Mouse (Mus musculus) mesoderm, embryonic 11.5 days (tissue): ENCODE measurements around the gene Cdh24.

Source experiments
- DNase-seq: peaks from one replicate; pipeline ENCODE4 v3.0.0-alpha.2; 2012; ENCODE audit warnings: low read depth, low spot score

The Cdh24 gene

GRCm38 (mm10) chr14:54607226-54607625 lies 33.9 kb downstream of the Cdh24 start:
- no peak for DNase-seq

DNA sequence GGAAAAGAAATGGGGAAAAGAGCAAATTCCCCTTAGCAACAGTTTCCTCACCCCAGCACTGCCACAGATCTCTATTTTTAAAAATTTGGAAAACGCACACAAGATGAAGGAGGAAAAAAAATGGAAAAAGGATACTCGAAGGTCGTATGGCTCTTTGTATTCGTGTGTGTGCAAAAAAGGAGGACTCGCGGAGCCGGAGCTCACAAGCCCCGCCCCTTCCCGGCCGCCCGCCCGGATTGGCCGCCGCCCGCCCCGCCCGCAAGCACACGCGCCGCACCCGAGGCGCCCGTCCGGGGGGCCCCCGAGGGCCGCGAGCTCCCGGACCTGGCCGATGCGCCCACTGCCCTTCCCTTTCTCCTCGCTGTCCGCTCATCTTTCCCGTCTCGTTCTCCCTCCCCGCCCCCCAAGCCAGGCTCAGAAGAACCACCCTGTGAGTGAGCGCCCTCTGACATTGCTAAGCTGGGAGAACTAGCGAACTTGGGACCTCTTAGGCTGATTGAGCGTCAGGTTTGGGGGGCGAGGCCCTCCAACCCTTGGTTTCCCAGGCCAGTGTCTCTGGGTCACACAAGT lies 35.3 kb downstream of the Cdh24 start, which contains the start of gene 4931414P19Rik:
Gene 4931414P19Rik, minus strand, starts transcription at position 242 of the 570 bp plus-strand sequence.
- DNase-seq, result peak; percentile 71

- no peak for DNase-seq
Observed at GRCm38 (mm10) chr14:54603686-54604085, 37.5 kb downstream of the Cdh24 start.

DNA sequence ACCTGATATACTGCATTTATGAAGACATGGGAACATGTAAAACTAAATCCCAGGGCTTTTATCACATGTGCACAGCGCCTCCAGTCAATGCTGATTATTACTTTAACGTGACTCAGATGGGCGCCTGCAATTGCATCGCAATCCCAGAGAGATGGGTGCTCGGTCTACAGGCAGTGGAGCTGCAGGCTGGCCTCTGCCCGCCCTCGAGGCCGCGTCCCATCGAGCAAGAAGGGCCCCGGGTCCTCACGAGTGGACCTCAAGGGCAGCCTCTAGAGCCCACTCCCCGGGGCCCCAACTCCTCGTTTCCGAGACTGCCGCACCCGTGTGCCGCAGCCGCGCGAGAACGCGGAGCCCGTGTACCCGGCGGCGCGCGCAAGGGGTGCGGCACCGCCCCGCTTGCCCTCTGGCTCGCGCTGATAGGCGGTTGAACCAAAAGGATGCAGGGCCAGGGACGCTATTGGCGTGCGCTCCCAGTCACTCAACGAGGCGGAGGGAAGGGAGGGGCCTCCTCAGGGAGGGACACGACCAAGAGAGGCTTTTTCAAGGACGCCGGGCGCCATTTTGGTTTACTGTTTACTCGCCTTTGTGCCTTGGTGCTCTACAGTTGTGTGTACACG lies 38.0 kb downstream of the Cdh24 start:
- DNase-seq, result peak; percentile 96

DNA sequence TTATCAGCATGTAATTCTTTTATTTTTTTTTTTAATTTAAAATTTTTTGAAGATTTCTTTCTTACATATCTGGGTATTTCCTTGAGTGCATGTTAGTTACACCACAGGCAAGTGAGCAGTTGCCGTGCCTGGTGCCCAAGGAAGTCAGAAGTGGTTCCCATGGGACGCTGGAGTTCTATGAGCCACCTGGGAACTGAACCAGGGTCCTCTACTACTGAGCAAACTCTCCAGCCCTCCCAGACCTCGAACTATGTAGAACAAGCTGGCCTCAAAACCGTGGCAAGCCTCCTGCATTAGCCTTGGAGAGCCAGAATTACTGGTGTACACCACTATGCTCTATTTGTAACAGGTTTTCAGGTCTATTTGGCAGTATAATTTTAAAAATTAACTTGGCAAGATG lies 38.6 kb downstream of the Cdh24 start:
- no peak for DNase-seq

DNA sequence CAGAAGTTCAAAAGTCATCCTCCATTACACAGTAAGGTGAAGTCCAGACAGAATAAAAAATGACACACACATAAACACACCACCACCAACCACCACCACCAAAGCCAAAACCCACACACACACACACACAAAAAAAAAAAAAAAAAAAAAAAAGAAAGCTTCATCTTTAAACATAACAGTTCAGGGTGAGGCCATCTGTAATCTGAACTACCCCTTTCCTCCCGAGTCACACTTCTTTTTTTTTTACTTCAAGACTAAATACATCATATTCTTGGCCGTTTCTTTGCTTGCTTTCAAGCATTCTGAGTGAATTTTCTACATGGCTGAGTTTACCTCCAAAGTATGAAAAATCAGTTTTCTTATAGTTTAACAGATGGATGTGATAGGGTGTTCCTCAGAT lies 39.6 kb downstream of the Cdh24 start:
- no peak for DNase-seq

- no peak for DNase-seq
Observed at GRCm38 (mm10) chr14:54597084-54597483, 44.1 kb downstream of the Cdh24 start.

- DNase-seq, result no peak
Observed at GRCm38 (mm10) chr14:54594631-54595414, 46.3 kb downstream of the Cdh24 start.

- DNase-seq, result no peak
Observed at GRCm38 (mm10) chr14:54594055-54594454, 47.1 kb downstream of the Cdh24 start.

- DNase-seq, result no peak
Observed at GRCm38 (mm10) chr14:54592319-54592934, 48.7 kb downstream of the Cdh24 start.

- DNase-seq, result no peak
Observed at GRCm38 (mm10) chr14:54591056-54591455, 50.1 kb downstream of the Cdh24 start.

DNA sequence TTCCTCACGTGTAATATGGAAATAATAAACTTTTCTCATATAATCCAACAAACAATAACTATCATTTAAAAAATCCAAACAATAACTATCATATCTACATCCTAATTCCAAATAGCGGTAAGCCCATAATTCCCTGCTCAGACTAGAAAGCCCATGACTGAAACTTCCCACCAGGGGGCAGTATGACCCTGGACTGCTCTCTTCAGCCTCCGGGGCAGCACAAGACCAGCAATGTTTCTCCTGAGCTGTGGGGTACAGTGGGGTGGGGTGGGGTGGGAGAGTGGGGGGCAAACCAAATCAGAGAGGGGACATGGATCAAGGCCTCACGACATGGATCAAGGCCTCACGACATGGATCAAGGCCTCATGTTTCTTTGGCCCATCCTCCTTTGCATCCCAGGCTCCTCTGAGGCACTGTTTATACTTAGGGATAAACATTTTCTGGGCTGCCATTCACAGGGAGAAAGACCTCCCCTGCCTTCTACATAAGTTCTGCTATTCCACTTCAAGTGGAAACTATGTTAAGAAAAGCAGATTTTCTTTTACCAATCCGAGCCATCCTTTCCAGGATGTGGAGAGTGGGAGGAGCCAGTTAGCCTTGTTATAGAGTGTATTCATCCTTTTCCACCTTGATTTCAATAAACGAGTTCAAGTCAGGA lies 57.4 kb downstream of the Cdh24 start:
- peak; percentile 75 for DNase-seq

- DNase-seq, result no peak
Observed at GRCm38 (mm10) chr14:54582536-54582935, 58.6 kb downstream of the Cdh24 start.
